Mouse (Mus musculus): Measurements from ENCODE around the gene Doc2b. TPM values are rescaled to one million over a fixed set of nuclear protein-coding genes. Genes with fewer than 3 reads are reported as not detected.
A peak's percentile ranks its signal among the peaks of the same experiment; 100 is the strongest.

Gene Doc2b
- polyA plus RNA-seq, 1 experiment from 2014 or later: 2.8 TPM

DNA sequence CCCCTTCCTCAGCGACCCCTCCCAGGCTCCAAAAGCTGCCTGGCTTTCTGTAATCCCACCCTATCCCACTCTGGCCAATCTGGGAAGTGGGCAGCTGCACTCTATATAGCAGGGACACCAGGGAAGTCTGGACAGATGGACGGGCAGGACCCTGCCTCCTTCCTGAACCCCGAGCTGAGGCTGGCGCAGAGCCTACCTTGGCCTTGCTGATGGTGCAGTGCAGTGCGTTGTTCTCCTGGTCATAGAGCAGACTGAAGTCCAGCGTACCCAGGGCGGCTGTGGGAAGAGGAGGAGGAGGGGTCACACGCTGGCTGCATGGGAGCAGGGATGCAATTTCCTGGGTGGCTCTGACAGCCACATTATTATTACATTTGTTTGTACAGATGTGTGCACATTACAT, 10.0 kb downstream of the Doc2b start:
- no peak overlapping the region for H3K9ac ChIP-seq (replicated peaks)
- ATAC-seq (ENCODE audit: low FRiP score): no peak
- no peaks in the 10 kb centered on the region for H3K9me3 ChIP-seq (replicated peaks)
- 79% methylated on average over 8 of the region's 8 CpGs for WGBS
- no peak overlapping the region for H3K4me3 ChIP-seq (replicated peaks)
- 0 out of 2 replicates have a peak, but pooled peaks cover 5% of the 10 kb centered on the region for H3K27me3 ChIP-seq (replicated peaks)
- H3K4me2 ChIP-seq: no peak overlapping the region
- H3K27ac ChIP-seq (replicated peaks): no peak overlapping the region
- H3K36me3 ChIP-seq: no peaks in the 10 kb centered on the region
- H3K4me1 ChIP-seq: no peaks in the 10 kb centered on the region

DNA sequence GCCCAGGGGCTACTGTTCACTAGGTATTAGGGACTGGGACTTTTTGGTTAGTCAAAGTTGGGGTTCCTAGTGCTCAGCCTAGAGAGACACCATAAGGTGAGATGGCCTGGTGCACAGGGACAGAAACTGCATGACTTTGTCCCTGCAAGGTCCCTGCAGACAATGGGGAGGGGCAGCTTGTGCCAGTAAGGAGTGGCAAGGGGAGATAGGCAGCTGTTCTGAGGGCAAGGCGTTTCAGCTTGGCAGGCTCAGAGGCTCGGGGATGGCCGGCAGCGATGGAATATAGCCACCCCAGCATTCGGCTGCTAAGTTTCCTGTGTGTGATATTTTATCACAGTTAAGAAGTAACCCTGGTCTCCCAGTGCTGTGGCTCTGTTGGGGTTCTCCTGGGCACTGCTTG, 12.1 kb downstream of the Doc2b start:
- 92% methylated on average over 5 of the region's 5 CpGs for WGBS
- Histone ChIP-seq H3K36me3 (no peaks in the 10 kb centered on the region), H3K27me3 (replicated peaks) (0 out of 2 replicates have a peak, but pooled peaks cover 5% of the 10 kb centered on the region), H3K4me1 (no peaks in the 10 kb centered on the region), H3K4me2 (no peak overlapping the region), H3K27ac (replicated peaks) (no peak overlapping the region), H3K9me3 (replicated peaks) (no peaks in the 10 kb centered on the region), H3K4me3 (replicated peaks) (no peak overlapping the region), H3K9ac (replicated peaks) (no peak overlapping the region)
- ATAC-seq (ENCODE audit: low FRiP score): no peak

- no peak overlapping the region for H3K4me3 ChIP-seq (replicated peaks)
- H3K27ac ChIP-seq (replicated peaks): no peak overlapping the region
- no peaks in the 10 kb centered on the region for H3K36me3 ChIP-seq
- 0 out of 2 replicates have a peak, but pooled peaks cover 4% of the 10 kb centered on the region for H3K27me3 ChIP-seq (replicated peaks)
- H3K4me2 ChIP-seq: no peak overlapping the region
- ATAC-seq (ENCODE audit: low FRiP score): peak; percentile 77; the same call in 1 of the 2 replicates
- WGBS: 26% methylated on average over 6 of the region's 6 CpGs
- H3K9me3 ChIP-seq (replicated peaks): no peaks in the 10 kb centered on the region
- no peaks in the 10 kb centered on the region for H3K4me1 ChIP-seq
- no peak overlapping the region for H3K9ac ChIP-seq (replicated peaks)
Observed at GRCm38 (mm10) chr11:75781919-75782318, 13.9 kb downstream of the Doc2b start.

- H3K4me1 ChIP-seq: no peaks in the 10 kb centered on the region
- 86% methylated on average over 1 of the region's 1 CpGs for WGBS
- H3K9ac ChIP-seq (replicated peaks): no peak overlapping the region
- H3K27me3 ChIP-seq (replicated peaks): no peaks in the 10 kb centered on the region
- H3K27ac ChIP-seq (replicated peaks): no peak overlapping the region
- no peaks in the 10 kb centered on the region for H3K9me3 ChIP-seq (replicated peaks)
- no peak overlapping the region for H3K4me3 ChIP-seq (replicated peaks)
- no peak overlapping the region for H3K4me2 ChIP-seq
- ATAC-seq (ENCODE audit: low FRiP score): no peak
- H3K36me3 ChIP-seq: no peaks in the 10 kb centered on the region
Observed at GRCm38 (mm10) chr11:75775919-75776318, 19.9 kb downstream of the Doc2b start.

DNA sequence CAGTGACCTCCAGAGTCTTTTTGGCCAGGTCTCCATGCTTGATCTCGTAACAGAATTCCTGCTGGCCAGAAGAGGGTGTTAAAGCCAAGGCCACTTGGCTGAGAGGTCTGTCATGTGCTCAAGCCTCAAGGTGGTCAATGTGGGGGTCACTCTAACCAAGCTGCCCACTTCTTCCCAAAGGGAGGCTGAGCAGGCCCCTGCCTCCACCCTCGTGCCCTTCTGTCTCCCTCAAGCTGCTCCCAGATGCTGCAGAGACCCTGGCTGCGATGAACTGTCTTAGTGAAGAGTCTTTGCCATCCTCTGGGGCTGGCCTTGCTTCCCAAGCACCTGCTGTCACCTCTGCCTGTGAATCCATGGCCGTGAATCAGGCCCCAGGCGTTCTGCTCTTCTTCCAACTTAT, 23.3 kb downstream of the Doc2b start:
- Histone ChIP-seq H3K4me1 (peaks cover 10% of the 10 kb centered on the region), H3K9me3 (replicated peaks) (no peaks in the 10 kb centered on the region), H3K36me3 (peaks cover 5% of the 10 kb centered on the region; the same call in 1 of the 2 replicates), H3K27me3 (replicated peaks) (no peaks in the 10 kb centered on the region), H3K27ac (replicated peaks) (no peak overlapping the region), H3K4me3 (replicated peaks) (no peak overlapping the region), H3K9ac (replicated peaks) (no peak overlapping the region), H3K4me2 (no peak overlapping the region)
- 81% methylated on average over 5 of the region's 5 CpGs for WGBS
- no peak for ATAC-seq (ENCODE audit: low FRiP score)

- under 1% methylated on average over 20 of the region's 23 CpGs for WGBS
- peaks cover 10% of the 10 kb centered on the region for H3K4me1 ChIP-seq
- no peaks in the 10 kb centered on the region for H3K9me3 ChIP-seq (replicated peaks)
- no peak overlapping the region for H3K27ac ChIP-seq (replicated peaks)
- H3K4me2 ChIP-seq: peak overlapping the region; percentile 42
- peaks cover 37% of the 10 kb centered on the region for H3K36me3 ChIP-seq
- peak; percentile 87 for ATAC-seq (ENCODE audit: low FRiP score)
- H3K9ac ChIP-seq (replicated peaks): no peak overlapping the region
- no peaks in the 10 kb centered on the region for H3K27me3 ChIP-seq (replicated peaks)
- H3K4me3 ChIP-seq (replicated peaks): 0 out of 2 replicates have a peak overlapping the region, but pooled peaks have one; percentile 8
Observed at GRCm38 (mm10) chr11:75769206-75769605, 26.6 kb downstream of the Doc2b start.

DNA sequence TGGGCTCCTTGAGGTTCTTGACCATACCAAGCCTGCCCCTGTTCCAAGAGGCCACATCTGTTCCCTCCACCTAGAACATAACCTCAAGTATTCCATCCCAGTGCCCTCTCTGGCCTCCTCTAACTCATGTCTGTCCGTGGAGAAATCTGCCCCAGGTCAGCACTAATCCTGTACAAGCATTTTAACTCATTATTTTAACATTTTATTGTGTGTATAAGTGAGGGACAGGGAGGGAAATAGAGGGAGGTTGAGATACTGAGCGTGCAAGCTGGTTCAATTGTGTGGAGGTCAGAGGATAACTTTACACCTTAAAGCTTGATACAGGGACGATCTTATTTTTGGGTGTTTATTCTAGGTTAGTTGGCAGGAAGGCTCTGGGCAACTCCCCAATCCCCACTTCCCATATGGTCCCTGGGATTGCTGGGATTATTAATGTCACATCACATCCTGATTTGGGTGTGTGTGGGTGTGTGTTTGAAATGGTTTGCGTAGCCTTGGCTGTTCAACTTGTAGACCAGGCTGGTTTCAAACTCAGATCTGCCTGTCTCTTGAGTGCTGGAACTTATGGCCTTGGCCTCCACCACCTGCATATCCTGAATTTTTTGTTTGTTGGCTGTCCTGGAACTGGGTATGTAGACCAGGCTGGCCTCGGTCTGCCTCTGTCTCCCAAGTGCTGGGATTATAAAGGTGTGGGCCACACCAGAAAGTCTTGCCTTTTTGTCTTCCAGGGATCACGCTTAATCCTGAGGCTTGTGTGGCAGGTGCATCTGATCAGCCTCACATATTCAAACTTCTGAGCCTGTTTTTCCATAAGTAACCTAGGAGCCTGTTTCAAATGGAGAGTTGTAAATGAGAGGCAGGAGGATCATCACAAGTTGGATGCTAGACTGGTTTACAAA, 27.5 kb downstream of the Doc2b start:
- Histone ChIP-seq H3K4me1 (peaks cover 10% of the 10 kb centered on the region), H3K4me2 (no peak overlapping the region; the same call in 1 of the 2 replicates), H3K9me3 (replicated peaks) (no peaks in the 10 kb centered on the region), H3K27ac (replicated peaks) (no peak overlapping the region), H3K36me3 (peaks cover 40% of the 10 kb centered on the region), H3K27me3 (replicated peaks) (no peaks in the 10 kb centered on the region), H3K9ac (replicated peaks) (no peak overlapping the region), H3K4me3 (replicated peaks) (no peak overlapping the region)
- WGBS: 60% methylated on average over 6 of the region's 6 CpGs
- ATAC-seq (ENCODE audit: low FRiP score): no peak

GRCm38 (mm10) chr11:75767014-75767413, 28.8 kb downstream of the Doc2b start:
- Histone ChIP-seq H3K4me2 (no peak overlapping the region), H3K36me3 (peaks cover 42% of the 10 kb centered on the region), H3K9ac (replicated peaks) (no peak overlapping the region), H3K4me3 (replicated peaks) (no peak overlapping the region), H3K9me3 (replicated peaks) (no peaks in the 10 kb centered on the region), H3K27me3 (replicated peaks) (no peaks in the 10 kb centered on the region), H3K4me1 (peaks cover 10% of the 10 kb centered on the region), H3K27ac (replicated peaks) (no peak overlapping the region)
- no peak for ATAC-seq (ENCODE audit: low FRiP score)
- 85% methylated on average over 2 of the region's 2 CpGs for WGBS

DNA sequence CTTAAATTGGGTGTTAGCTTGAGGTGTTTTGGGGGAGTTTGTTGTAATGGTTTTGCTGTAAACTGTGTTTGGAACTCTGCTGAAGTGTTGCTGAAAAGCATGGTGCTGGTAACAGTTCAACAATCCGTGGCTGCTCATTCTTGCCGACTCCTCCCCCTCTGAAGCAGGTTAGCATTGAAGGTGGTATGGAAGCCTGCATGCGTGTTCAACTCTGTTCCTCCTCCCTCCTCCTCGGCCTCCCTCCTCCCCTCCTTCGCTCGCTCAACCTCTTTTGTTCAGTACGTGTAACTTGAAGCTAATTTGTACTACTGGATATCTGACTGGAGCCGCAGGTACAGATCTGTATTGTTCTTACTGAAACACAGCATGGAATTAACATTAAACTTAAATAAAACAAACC, 30.7 kb downstream of the Doc2b start:
- Histone ChIP-seq H3K9ac (replicated peaks) (no peak overlapping the region), H3K27ac (replicated peaks) (no peak overlapping the region), H3K4me2 (no peak overlapping the region), H3K9me3 (replicated peaks) (no peaks in the 10 kb centered on the region), H3K4me1 (peaks cover 10% of the 10 kb centered on the region), H3K4me3 (replicated peaks) (no peak overlapping the region), H3K27me3 (replicated peaks) (no peaks in the 10 kb centered on the region), H3K36me3 (peaks cover 55% of the 10 kb centered on the region)
- 84% methylated on average over 8 of the region's 8 CpGs for WGBS
- no peak for ATAC-seq (ENCODE audit: low FRiP score)

- Histone ChIP-seq H3K9me3 (replicated peaks) (no peaks in the 10 kb centered on the region), H3K4me3 (replicated peaks) (no peak overlapping the region), H3K4me2 (no peak overlapping the region), H3K27me3 (replicated peaks) (no peaks in the 10 kb centered on the region), H3K4me1 (peaks cover 8% of the 10 kb centered on the region), H3K27ac (replicated peaks) (no peak overlapping the region), H3K36me3 (peaks cover 60% of the 10 kb centered on the region), H3K9ac (replicated peaks) (no peak overlapping the region)
- no peak for ATAC-seq (ENCODE audit: low FRiP score)
- WGBS: 83% methylated on average over 4 of the region's 4 CpGs
Observed at GRCm38 (mm10) chr11:75764521-75765023, 31.3 kb downstream of the Doc2b start.

DNA sequence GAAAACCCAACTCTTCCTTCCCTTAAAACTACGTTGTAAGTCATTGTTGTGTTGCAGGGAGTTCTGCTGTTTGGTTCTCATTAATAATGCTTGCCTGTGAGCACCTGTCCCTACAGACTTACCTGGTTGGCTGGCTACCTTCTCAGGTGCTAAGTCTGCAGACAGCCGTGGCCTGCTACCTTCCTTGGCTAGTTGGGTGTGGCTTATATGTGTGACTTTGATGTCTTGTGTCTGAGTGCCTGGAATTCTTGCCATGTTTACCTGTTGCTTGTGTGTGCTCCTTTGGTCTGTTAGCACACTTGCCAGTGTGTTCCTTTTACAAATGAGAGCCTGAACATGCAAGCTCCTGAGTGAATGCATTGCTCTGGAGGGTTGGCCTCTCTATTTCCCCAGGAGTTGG, 33.1 kb downstream of the Doc2b start:
- no peak for ATAC-seq (ENCODE audit: low FRiP score)
- no peaks in the 10 kb centered on the region for H3K27me3 ChIP-seq (replicated peaks)
- peaks cover 72% of the 10 kb centered on the region for H3K36me3 ChIP-seq
- H3K4me3 ChIP-seq (replicated peaks): no peak overlapping the region
- 86% methylated on average over 2 of the region's 2 CpGs for WGBS
- no peaks in the 10 kb centered on the region for H3K4me1 ChIP-seq
- no peak overlapping the region for H3K27ac ChIP-seq (replicated peaks)
- H3K4me2 ChIP-seq: no peak overlapping the region
- H3K9ac ChIP-seq (replicated peaks): no peak overlapping the region
- no peaks in the 10 kb centered on the region for H3K9me3 ChIP-seq (replicated peaks)

GRCm38 (mm10) chr11:75760785-75761184, 35.1 kb downstream of the Doc2b start:
- no peak overlapping the region for H3K4me3 ChIP-seq (replicated peaks)
- H3K36me3 ChIP-seq: peaks cover 63% of the 10 kb centered on the region
- H3K9me3 ChIP-seq (replicated peaks): no peaks in the 10 kb centered on the region
- H3K27ac ChIP-seq (replicated peaks): no peak overlapping the region
- 94% methylated on average over 5 of the region's 5 CpGs for WGBS
- no peaks in the 10 kb centered on the region for H3K27me3 ChIP-seq (replicated peaks)
- H3K4me2 ChIP-seq: no peak overlapping the region
- H3K4me1 ChIP-seq: no peaks in the 10 kb centered on the region
- ATAC-seq (ENCODE audit: low FRiP score): no peak
- H3K9ac ChIP-seq (replicated peaks): no peak overlapping the region
